Mouse (Mus musculus) lung, postnatal 25 days (tissue): ENCODE data around the gene Ufsp1.

ENCODE experiments used
- DNase-seq: peaks from one replicate; pipeline ENCODE4 v3.0.0; 2022; ENCODE audit warnings: low spot score

Gene Ufsp1

DNA sequence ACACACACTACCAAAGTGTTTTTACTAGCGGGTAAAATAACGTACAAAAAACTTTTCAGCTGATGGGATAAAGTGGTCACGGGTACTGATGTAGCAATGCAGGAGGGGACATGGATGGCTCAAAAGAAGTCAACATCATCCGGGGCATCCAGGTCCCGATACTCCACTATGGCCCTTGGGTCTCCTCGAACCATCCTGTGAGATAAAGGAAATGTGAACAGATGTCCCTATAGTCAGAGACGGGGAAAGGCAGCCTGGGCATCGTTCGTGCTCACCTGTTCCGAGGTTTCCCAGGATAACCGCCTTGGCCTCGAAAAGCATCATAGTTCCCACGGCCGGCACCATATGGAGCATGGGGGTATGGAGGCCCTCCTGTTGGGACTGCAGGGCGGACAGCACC, 1.3 kb downstream of the Ufsp1 start:
- DNase-seq = no peak

DNA sequence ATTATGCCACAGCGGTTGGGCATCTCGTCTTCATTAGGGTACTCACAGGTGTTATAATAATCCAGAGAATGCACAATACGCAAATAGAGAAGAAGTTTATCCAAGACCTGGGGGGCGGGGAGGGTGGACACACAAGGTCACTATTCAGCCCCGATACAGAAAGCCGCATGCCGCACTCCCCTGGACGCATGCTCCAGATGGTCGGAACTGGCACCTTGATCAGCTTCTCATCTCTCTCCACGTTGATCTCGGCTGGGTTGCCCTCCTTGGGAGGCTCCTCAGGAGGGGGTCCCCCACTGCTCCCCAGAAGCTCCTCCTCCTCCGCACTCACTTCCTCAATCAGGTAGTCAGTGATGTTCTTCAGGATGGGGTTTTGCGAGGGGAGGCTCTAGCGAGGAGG, 2.7 kb downstream of the Ufsp1 start:
- DNase-seq = no peak

DNA sequence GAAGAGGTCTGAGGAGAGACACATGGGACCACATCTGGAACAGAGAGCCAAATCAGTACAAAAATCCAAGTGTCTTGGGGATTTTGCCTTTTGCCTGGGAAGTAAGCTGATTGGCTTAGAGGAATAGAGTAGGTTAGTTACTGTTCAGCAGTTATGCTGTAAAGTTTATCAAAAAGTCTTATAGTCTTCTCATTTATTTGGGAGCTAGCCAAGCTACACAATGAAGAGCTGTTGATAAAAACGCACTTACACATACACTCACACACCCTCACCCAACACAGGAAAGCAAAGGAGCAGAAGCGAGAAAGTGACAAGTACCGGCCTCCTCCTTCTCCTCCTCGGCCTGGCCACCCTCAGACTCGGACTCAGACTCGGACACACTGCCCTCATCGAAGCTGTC, 4.8 kb downstream of the Ufsp1 start:
- no peak for DNase-seq

DNA sequence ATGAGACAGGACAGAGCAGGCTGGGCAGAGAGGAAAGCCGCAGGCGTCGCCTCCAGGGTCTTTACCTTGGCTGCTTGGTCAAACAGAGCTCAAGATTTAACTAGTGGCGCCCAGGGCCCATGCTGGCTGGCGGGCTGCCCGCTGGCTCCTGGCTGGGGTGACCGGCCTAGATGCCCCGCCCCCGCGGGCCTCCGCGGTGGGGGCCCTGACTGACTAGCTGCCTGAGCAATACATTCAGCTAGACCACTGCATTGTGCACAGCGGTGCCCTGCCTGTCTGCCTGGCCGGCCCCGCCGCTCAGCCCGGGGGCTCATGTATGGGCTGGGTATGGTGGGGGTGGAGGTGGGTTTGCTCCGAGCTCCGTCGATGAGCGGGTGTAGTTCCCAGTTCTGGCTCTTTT, 6.8 kb downstream of the Ufsp1 start:
- DNase-seq = no peak

DNA sequence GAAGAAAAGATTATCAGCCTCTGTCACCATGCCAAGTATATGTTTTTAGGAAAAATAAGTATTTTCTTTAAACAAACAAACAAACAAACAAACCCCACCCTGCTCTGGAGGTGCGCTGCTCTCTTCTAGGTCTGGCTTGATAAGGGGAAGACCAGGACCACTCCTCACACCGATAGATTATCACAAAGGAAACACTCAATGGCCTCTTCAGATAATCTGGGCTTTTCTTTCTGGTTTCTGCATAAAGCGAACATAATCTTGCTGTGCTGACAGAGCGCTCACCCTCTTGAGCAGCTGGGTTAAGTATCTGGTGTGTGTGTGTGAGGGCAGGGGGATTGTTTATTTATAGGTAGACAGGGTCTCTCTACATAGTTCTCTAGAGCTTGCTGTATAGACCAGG, 9.2 kb downstream of the Ufsp1 start:
- no peak for DNase-seq

DNA sequence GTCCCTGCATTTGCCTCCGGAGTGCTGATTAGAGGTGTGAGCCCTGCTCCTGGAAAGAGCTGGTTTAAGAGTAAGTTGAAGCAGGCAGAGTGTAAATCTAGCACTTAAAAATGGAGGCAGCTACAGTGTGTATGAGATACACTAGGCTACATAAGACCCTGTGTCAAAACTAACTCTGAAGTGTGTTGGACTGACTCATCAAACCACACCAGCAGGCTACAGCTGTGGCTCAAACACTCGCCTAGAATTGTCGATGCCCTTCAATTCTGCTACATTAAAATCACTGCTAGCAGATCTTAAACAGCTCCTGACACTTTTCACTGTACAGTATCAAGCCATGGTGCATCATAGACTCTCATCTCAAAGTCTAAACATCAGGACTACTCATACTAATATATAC, 9.7 kb downstream of the Ufsp1 start:
- DNase-seq = no peak

DNA sequence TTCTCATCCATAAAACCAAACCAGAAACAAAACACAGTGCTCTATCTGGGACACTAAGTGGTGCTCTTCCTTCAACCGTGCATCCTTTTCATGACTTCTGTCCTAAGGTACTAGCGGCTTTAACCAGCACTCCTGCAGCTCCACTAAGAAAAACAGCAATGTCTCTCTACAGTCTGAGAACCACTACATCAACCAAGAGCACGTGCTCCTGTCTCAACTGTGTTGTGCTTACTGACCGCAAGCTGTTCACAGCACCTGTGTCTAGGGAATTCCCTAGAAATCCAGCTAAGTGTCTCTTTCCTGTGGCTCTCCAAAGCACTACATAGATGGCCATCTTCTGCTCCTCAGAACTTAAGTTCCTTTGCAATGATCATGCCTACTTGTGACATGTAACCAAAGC, 10.4 kb downstream of the Ufsp1 start:
- DNase-seq = no peak

DNA sequence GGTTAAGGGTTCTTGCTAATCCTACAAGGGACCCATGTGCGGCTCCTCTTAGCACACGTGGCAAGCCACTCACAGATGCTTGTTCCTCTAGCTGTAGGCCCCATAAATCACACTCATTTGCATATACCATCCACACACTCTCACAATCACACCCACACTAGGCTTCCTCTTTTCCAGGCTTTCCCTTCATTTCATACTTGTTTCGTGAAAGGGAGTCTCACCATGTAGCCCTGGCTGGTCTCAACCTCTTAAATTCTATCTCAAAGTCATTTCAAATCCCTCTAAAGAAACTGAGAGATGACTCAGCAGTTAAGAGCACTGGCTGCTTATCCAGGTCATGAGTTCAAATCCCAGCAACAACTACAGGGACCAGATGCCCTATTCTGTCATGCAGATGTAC, 11.4 kb downstream of the Ufsp1 start:
- no peak for DNase-seq

DNA sequence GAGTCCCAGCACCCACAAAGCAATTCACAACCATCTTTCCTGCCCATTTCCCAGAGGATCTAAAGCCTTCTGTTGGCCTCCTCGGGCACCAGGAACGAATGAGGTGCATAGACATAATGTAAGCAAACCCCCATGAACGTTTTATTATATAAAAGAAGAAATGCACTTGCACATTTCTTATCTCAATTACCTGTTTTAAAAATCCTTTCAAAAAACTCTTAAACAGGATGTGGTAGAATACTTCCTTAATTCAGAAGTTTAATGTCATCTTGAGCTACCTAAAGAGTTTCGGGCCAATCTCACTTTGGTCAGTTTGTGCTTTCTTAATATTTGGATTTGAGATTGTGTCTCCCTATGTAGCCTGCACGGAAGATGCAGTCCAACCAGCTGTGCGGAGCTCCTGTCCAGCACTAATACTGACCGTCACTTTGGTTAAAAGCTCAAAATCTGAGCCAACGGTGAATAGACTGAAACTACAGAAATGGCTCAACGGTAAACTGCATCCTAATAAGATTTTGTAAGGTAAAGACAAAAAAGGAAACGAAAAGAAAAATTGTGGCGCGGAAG, 12.1 kb downstream of the Ufsp1 start:
- no peak for DNase-seq

DNA sequence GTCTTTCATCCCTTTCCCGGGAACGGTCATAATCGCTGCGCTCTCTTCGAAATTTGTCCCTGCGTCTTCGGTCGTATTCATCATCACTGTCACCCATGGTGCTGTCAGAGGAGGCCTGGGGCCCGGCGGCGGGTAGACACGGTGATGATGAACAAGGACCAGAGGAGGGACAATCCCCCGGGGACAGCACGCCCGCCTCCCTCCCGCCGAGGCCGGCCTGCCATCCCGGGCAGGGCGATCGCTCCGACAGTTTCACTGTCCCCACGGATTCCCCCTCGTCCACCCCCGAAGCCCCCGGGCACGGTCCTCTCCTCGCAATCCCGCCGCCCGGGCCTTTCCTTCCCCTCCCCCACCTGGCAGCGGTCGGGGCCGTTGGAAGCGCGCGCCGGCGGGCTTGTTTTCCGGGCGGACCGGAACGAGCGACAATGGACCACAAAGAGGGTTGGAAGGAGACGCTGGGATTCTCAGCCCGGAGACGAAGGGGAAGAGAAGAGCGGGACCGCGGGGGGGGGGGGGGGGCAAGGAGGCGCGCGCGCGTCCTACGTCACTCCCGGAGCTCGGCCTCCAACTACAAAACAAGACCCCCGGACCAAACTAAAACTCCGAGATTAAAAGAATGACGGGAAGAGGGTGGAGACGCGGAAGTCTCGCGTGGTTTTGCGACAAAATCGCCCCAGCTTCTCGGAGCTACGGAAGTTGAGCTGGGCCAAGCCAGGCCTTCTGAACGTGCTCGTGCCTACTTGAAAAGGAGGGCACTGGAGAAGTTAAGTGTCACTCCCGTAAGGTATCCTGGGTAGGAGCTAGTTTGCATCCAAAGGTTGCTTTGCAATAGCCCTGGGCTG, 12.9 kb downstream of the Ufsp1 start, which contains the start of gene Srrt:
Gene Srrt, minus strand, starts transcription at position 604 of the 842 bp plus-strand sequence.
- peak; percentile 94 for DNase-seq

DNA sequence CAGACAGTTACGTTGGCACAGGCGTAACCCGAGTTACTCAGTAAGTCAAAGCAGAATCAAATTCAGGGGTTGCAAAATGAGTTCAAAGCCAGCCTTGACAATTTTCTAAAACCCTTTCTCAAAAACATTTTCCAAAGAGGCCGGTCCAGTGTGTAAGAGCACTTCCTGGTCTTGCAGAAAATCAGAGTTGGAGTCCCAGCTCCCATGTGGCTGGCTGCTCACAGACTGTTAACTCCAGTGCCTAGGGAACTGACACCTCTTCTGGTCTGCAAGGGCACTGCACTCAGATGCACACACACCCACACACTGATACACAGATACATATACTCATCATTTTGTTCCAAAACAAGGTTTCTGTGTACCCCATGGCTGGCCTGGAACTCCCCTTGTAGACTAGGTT, 13.9 kb downstream of the Ufsp1 start:
- DNase-seq = no peak

DNA sequence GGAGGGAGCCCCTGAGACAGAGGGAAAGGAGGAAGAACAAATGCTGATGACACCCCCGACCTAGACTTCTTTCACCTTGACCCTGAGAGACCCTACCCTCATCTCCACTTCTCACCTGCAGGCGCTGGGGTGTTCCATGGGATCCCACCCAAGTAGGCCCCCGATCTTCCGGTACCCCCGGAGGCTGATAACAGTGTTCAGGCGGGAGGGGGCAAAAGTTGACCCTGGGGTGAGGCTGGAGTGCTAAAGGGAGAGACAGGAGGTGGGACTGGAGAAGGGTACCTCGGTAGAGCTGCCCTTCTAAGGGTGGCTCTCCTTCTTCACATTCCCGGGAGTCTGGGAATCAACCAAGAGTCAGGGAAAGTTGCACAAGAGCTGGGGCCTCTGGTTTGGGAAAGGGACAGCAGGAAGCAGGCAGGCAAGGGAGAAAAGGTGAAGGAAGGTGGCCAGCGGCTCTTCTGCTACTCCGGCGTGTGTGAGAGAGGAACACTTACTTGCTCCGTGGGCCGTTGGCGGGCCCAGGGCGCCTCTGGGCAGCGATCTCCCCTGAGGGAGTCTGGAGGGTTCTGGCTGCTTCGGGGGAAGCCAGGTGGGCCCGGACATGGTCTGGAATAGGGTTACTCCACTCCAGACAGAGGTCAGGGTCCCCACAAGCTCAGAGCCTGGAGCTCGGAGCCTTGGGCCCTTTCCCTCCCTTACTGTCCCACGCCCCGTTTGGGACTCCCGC, 19.2 kb downstream of the Ufsp1 start:
- DNase-seq = peak; percentile 35

DNA sequence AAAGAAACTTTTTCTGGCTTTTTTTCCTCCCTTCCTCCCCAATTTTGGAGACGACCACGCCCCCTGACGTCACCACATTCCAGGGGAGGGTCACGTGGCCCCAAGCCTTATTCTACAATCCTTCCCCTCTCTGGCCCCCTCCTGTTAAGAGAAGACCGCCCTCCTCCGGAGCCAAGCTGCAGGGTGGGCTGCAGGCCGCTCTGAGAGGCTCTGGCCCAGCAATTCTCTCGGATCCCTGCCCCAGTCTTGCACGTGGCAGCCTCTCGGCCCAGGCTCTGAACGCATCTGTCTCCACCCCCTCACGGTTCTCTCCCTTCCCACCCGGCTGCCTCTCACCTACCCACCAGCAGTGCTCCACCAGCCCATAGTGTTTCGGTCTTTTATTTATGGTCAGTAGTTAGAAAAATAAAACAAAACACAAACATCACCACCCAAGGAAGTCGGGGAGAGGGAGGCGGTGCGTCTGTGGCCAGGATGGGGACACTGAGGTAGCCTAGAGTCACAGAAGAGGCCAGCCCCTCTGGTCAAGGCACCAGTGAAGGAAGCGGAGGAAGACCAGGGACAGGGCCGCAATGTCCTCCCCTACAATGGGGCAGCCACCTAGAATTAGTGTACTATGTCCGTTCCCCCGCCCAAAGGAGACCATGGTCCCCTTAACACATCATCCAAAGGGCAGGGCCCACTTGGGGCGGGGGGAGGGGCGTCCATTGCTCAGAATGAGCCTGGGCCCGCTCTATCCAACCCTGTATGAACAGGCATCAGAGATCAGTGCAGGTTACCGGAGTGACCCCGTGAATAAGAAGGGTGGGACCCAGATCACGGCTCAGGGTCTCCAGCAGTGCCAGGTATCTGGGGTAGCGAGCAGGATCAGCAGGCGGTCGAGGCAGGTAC, 20.0 kb downstream of the Ufsp1 start, which contains the start of gene Trip6:
Gene Trip6, minus strand, starts transcription at position 212 of the 891 bp plus-strand sequence.
- DNase-seq = peak; percentile 86

DNA sequence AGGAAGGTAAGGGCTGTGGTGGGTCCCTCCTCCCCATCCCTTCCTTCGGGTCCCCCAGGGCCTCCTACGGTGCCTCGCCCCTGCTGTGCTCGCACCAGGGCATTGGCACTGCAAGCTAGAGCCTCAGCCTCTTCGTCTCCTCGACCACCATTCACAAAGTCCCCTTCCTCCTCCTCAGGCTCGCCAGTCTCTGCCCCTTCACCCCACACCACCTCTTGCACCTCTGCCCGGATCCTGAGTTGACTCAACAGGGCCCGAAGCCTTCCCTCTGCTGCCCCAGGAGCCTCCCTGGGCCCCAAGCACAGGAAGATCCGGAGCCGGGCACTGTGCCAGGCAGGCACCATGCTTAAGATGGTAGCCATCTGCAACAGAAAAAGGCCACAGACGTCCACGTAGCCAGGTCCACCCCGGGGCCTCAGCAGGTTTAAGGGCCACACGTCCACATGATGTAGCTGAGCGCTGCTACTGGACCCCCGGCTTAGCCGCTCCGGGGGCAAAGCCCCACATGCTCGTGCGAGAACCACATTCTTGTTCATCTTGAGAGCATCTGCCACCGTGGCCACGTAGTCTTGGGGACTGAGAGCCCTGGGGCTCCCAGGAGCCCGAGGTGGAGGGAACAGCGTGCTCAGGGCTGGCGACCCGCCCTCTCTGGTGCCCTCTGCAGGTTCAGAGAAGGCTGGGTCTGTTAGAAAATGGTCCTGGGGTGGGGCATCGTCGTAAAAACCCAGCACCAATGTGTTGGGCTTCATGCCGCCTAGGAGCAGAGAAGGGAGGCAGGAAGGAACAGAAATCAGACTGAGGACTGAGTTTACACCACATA, 20.9 kb downstream of the Ufsp1 start:
- peak; percentile 51 for DNase-seq

DNA sequence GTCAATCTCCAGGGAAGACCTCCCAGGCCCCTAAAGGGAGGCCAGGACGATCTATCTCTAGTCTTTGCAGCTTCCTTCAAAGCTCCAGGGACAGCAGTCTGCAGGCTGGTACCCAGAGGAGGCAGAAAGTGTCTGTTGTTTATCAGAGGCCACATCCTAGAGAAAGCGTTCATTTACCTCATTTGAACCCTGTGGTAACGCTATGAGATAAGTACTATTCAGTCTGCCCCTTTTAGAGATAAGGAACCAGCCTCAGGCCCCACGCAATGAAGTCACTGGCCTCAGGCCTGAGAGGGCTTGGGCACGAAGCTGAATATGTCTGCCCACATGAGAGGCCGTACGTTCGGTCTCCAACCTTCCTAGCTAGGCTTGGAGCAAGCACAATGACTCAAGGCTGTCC, 22.9 kb downstream of the Ufsp1 start:
- no peak for DNase-seq

DNA sequence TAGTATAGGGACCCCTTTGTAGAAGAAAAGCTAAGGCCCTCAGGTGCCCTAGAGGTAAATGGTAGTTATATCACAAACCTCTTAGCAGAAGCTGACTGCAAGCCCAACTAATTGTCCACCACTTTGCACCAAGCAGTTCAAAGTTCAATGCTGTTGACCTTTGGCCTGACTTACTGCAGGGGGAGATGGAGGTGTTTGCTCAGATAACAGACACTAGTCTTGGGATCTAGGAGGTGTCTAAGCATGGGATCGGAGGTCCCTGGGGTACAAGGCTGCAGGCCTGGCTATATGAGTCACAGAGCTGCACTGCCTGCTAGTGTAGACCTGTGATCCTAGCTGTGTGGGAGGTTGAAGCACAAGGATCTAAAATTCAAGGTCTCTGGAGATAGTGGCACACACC, 24.1 kb downstream of the Ufsp1 start:
- no peak for DNase-seq

DNA sequence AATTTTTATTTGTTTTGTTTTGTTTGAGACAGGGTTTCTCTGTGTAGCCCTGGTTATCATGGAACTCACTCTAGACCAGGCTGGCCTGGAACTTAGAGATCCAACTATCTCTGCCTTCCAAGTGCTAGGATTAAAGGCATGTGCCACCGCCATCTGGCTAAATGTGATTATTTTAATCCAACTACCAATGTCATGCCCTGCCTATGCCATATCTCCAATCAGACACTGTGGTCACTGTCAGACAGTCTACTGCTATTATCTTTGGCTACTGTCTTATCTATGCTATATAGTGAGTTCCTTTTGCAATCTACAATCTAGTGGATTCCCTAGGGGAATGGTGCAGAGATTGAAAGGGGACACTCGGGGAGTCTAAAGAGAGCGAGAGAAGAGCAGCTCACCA, 26.6 kb downstream of the Ufsp1 start:
- no peak for DNase-seq

DNA sequence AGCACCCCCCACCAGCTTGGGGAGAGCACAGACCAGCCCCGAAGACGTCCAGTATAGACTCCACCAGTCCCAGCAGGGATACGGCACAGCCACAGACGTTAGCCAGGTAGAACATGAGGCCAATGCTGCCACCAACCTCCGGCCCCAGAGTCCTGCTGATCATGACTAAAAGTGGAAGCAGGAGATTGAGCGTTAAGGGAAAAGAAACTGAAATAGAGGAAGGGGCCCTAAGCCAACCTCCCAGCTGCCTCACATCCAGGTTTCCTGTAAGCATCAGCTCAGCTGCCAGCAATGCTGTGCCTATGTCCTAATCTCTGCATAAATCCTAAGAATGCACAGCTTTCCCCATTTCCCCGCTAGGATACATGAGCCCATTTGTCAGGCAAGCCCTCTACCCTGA, 36.5 kb downstream of the Ufsp1 start:
- DNase-seq = no peak

DNA sequence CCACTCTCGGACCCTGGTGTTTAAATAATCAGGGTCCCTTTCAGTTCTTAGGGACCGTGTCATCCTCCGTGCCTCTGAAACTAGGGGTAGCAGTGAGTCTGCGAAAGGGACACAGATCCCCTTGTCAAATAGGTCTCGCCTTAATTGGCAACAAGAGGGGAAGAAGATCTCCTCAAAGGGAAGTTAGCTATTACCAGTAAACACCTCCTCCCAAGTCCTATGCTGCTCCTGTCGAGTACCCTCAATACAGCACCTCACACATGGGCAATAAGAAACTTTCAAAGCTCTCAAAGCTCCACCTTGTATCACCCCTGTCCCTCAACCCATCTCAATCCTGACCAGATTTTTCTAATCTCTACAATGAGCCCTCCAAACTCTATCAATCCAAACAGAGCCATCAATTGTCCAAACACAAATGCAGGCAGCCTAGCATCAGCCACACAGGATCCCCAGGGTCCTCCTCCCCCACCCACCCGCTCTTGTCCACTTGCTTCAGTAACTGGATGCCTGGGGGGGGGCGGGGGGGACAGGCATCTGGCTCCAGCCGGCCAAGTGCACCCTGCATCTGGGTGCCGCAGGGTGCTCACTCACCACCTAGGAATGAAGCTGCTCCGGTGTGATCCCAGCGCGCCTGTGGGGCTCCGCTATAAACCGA, 38.6 kb downstream of the Ufsp1 start:
- no peak for DNase-seq

DNA sequence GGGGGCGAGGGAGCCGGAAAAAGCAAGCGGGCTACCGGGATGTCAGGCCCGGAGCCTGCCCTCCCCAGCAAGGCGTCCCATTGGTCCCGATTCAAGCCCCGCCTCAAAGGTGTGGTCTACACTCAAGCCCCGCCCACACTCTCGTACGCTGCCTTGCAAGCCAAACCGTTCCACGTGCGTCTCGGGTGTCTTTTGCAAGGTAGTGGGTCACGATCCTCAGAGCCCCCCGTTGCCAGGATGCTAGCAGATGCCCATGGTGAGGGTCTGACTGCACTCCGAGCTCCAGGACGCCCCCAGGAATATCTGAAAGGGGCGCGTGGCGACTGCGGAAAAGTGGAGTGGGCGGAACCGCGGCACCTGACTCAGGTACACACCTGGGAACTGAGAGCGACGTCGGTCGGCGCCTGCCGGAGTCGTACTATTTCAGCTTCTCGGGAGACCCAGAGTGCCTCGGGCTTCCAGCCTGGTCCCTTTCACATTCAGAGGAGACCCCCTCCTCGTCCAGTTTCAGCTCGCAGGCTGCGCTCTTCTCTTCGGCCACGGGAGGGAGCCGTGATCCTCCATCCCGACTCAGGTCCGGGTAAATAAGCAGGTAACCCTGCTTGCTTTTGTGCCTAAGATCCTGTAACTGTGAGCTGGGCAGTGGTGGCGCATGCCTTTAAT, 39.2 kb downstream of the Ufsp1 start, which contains the start of gene Slc12a9:
Gene Slc12a9, minus strand, starts transcription at position 86 of the 663 bp plus-strand sequence.
- peak; percentile 95 for DNase-seq
